Mouse (Mus musculus) kidney, adult 18-20 months (tissue): ENCODE data around the gene Stoml1.

Experiments used
- DNase-seq: peaks from one replicate; pipeline ENCODE4 v3.0.0; 2021

Stoml1 gene

GRCm38 (mm10) chr9:58308395-58308794 lies 55.4 kb downstream of the Stoml1 start:
- no peak for DNase-seq

DNA sequence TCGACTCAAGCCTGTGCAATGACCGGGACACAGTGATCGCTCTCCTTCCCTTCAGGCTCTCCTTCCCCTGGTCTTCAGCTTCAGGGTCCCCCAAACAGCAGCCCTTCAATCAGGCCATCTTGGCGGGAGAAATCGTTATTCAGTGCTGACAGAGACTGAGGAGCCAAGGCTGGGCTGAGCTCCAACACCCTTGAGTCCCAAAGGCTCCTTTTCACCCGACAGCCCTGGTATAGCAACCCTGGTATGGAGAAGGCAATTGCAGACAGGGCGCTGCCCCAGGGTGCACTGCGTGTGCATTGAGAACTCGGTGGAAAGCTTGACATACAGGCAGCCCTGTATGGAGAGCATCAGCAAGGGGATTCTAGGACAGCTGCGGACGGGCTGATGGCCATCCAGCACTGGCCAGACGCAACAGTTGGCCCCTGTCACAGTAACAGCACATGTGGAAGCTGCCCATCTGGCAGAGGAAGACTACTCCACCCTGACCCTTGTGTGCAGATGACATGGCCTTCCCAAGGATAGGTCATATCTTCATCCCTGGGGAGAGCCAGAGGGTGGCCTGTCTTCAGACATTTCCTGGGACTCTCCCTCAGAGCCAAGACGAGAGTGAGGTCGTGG lies 57.2 kb downstream of the Stoml1 start:
- peak; percentile 36 for DNase-seq

DNA sequence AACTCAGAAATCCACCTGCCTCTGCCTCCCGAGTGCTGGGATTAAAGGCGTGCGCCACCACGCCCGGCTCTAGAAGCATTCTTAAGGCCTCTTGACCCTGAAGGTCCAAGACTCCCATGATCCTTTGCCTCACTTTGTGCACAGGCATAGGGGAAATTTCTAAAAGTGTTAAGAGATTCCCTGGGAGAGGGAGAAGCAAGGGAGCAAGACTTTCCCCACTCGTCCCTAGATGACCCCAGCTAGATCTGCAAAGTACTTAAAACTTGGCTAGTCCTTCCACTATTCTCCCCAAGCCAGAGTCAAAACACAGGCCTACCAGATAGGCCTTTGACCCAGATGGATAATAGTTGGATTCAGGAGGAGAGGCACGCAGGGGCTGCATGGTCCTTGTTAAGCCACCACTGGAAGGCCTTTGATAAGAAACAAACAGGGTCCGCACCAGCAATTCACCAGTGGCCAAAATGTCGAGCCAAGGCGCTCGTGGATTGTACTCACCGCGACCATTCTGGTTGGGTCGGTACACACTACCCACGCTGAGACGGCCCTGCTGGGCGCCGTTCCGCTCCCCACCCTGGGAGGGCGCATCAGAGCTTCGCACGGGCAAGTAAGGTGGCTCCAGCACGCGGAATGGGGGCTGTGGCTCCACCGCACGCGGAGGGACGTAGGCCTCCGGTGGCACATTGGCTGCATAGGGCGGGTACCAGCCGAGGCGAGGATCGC lies 58.4 kb downstream of the Stoml1 start:
- DNase-seq = peak; percentile 35
